Mouse (Mus musculus) neural tube, embryonic 13.5 days (tissue): ENCODE measurements around the gene Tap2. TPM values are rescaled to one million over a fixed set of nuclear protein-coding genes. Genes with fewer than 3 reads are reported as not detected.

Experiments
- ATAC-seq: fragments of 200-750 bp; cut with Nextera tagmentation; 2 replicates; pipeline ENCODE4 v1.8.0; 2017; ENCODE audit warnings: low read depth, mild to moderate bottlenecking, moderate TSS enrichment, moderate library complexity
- H3K27ac ChIP-seq: fragments of 300-500 bp; sonication (generic); replicated peaks from 2 replicates; pipeline ENCODE4 v1.5.1; 2015; ENCODE audit warnings: moderate library complexity, mild to moderate bottlenecking, inconsistent platforms
- H3K27me3 ChIP-seq: fragments of 300-500 bp; sonication (generic); 2 replicates; pipeline ENCODE4 v1.6.1; 2015; ENCODE audit warnings: mild to moderate bottlenecking, inconsistent platforms
- H3K36me3 ChIP-seq: fragments of 300-500 bp; sonication (generic); 2 replicates; pipeline ENCODE4 v1.6.1; 2015; ENCODE audit warnings: mild to moderate bottlenecking, inconsistent platforms
- H3K4me1 ChIP-seq: fragments of 300-500 bp; sonication (generic); replicated peaks from 2 replicates; pipeline ENCODE4 v1.6.1; 2015; ENCODE audit warnings: inconsistent platforms
- H3K4me2 ChIP-seq: fragments of 300-500 bp; sonication (generic); 2 replicates; pipeline ENCODE4 v1.6.1; 2015; ENCODE audit warnings: inconsistent platforms, mild to moderate bottlenecking, moderate library complexity
- H3K4me3 ChIP-seq: fragments of 300-500 bp; sonication (generic); 2 replicates; pipeline ENCODE4 v1.5.1; 2015; ENCODE audit warnings: mild to moderate bottlenecking, inconsistent platforms
- H3K9ac ChIP-seq: fragments of 300-500 bp; sonication (generic); 2 replicates; pipeline ENCODE4 v1.6.1; 2015; ENCODE audit warnings: moderate library complexity, mild to moderate bottlenecking, inconsistent platforms
- H3K9me3 ChIP-seq: fragments of 300-500 bp; sonication (generic); 2 replicates; pipeline ENCODE4 v1.6.1; 2016; ENCODE audit warnings: inconsistent platforms
- WGBS: fragments of 180-500 bp; shearing (Covaris S2); methylation state at CpG from one replicate; pipeline ENCODE4 v1.1.7; 2015; 5-methylcytosine and 5-hydroxymethylcytosine counted together
- polyA plus RNA-seq: library from polyadenylated mRNA; unstranded; fragments of >200 nt; fragmentation: Nextera tagmentation; extraction: Ambion mirVana; gene quantifications from 2 replicates; pipeline ENCODE4 v1.2.1, GENCODE M21; 2015

Tap2 gene
- polyA plus RNA-seq, 1 experiment from 2014 or later, result 1.5 TPM

GRCm38 (mm10) chr17:34263068-34263467 is 59.7 kb downstream of the Tap2 start:
- Histone ChIP-seq H3K4me2 (peak overlapping the region; percentile 96), H3K27ac (no peak overlapping the region), H3K4me1 (peaks cover 28% of the 10 kb centered on the region), H3K4me3 (peak overlapping the region; percentile 50), H3K27me3 (peaks cover 34% of the 10 kb centered on the region), H3K36me3 (no peaks in the 10 kb centered on the region), H3K9me3 (no peaks in the 10 kb centered on the region), H3K9ac (0 out of 2 replicates have a peak overlapping the region, but pooled peaks have one; percentile 38)
- 3% methylated on average over 8 of the region's 8 CpGs for WGBS
- ATAC-seq, result peak; percentile 70

GRCm38 (mm10) chr17:34263811-34264371 is 60.6 kb downstream of the Tap2 start:
- ATAC-seq, result no peak
- Histone ChIP-seq H3K4me1 (peaks cover 28% of the 10 kb centered on the region), H3K9ac (no peak overlapping the region), H3K36me3 (no peaks in the 10 kb centered on the region), H3K27ac (no peak overlapping the region), H3K9me3 (no peaks in the 10 kb centered on the region), H3K4me3 (peak overlapping the region; percentile 50), H3K4me2 (peak overlapping the region; percentile 96), H3K27me3 (peaks cover 34% of the 10 kb centered on the region)
- WGBS, result 3% methylated on average over 14 of the region's 14 CpGs

- Histone ChIP-seq H3K9ac (peak overlapping the region; percentile 68), H3K27me3 (peaks cover 34% of the 10 kb centered on the region), H3K4me3 (peak overlapping the region; percentile 50), H3K9me3 (no peaks in the 10 kb centered on the region), H3K36me3 (no peaks in the 10 kb centered on the region), H3K27ac (no peak overlapping the region), H3K4me2 (peak overlapping the region; percentile 96), H3K4me1 (peaks cover 28% of the 10 kb centered on the region)
- under 1% methylated on average over 89 of the region's 93 CpGs for WGBS
- 0 out of 2 replicates have a peak, but pooled peaks have one; percentile 14 for ATAC-seq
These were observed 61.4 kb downstream of the Tap2 start for GRCm38 (mm10) chr17:34264452-34265351.

Other genes starting within 250 kb of the Tap2 start
- 63.5 and 67.5 TPM in 2 replicates for gene Vps52, start 247.7 kb upstream of the Tap2 start, polyA plus RNA-seq
- 912 and 939 TPM in 2 replicates for gene Rps18, start 247.5 kb upstream of the Tap2 start, polyA plus RNA-seq
- gene H2-K1, start 203.2 kb upstream of the Tap2 start, polyA plus RNA-seq, result 11.9 and 13.3 TPM in 2 replicates
- 19.3 and 22.4 TPM in 2 replicates for gene Ring1, start 178.8 kb upstream of the Tap2 start, polyA plus RNA-seq
- gene H2-Ke6, start 175.5 kb upstream of the Tap2 start, polyA plus RNA-seq, result 61.7 and 65.0 TPM in 2 replicates
- 158 and 161 TPM in 2 replicates for gene Slc39a7, start 171.8 kb upstream of the Tap2 start, polyA plus RNA-seq
- gene Rxrb, start 171.7 kb upstream of the Tap2 start, polyA plus RNA-seq, result 57.4 and 57.5 TPM in 2 replicates
- 4.5 and 4.7 TPM in 2 replicates for gene Col11a2, start 164.1 kb upstream of the Tap2 start, polyA plus RNA-seq
- 0.24 and 0.41 TPM in 2 replicates for gene H2-Oa, start 111.2 kb upstream of the Tap2 start, polyA plus RNA-seq
- 16.0 and 17.7 TPM in 2 replicates for gene H2-DMa, start 84.0 kb upstream of the Tap2 start, polyA plus RNA-seq
- 137 and 167 TPM in 2 replicates for gene Brd2, start 80.9 kb upstream of the Tap2 start, polyA plus RNA-seq
- not detected in 2 replicates for gene H2-DMb2, start 60.2 kb upstream of the Tap2 start, polyA plus RNA-seq
- gene H2-DMb1, start 50.5 kb upstream of the Tap2 start, polyA plus RNA-seq, result not detected in 2 replicates
- gene Tap1, start 16.0 kb upstream of the Tap2 start, polyA plus RNA-seq, result 0.60 and 1.4 TPM in 2 replicates
- 0.98 and 1.2 TPM in 2 replicates for gene Psmb9, start 15.8 kb upstream of the Tap2 start, polyA plus RNA-seq
- 2.6 and 3.5 TPM in 2 replicates for gene Psmb8, start 5.8 kb upstream of the Tap2 start, polyA plus RNA-seq
- gene H2-Ob, start 35.4 kb downstream of the Tap2 start, polyA plus RNA-seq, result not detected in 2 replicates
- gene H2-Ab1, start 54.2 kb downstream of the Tap2 start, polyA plus RNA-seq, result 1.2 and 2.3 TPM in 2 replicates
- gene H2-Aa, start 84.3 kb downstream of the Tap2 start, polyA plus RNA-seq, result 0.36 and 0.63 TPM in 2 replicates
- 2.8 and 2.9 TPM in 2 replicates for gene H2-Eb1, start 102.3 kb downstream of the Tap2 start, polyA plus RNA-seq
- gene H2-Eb2, start 122.1 kb downstream of the Tap2 start, polyA plus RNA-seq, result 0.13 and 0.25 TPM in 2 replicates
- gene Btnl2, start 151.3 kb downstream of the Tap2 start, polyA plus RNA-seq, result not detected in 2 replicates
- gene Btnl1, start 173.6 kb downstream of the Tap2 start, polyA plus RNA-seq, result not detected in 2 replicates
- gene BC051142, start 195.3 kb downstream of the Tap2 start, polyA plus RNA-seq, result 2.7 and 2.8 TPM in 2 replicates